Mouse (Mus musculus) common myeloid progenitor, adult 5-6 weeks (primary cell): ENCODE measurements at regions not wholly inside any gene's neighbourhood (a gene's known extent, or its start where the extent isn't known, plus 50 kb on each side); places are given as distances from the start of the nearest gene placed in this dataset.

Source experiments
- ATAC-seq: replicated peaks from 2 replicates; pipeline ENCODE4 v1.8.0; 2016; ENCODE audit warnings: low read depth, mild to moderate bottlenecking, moderate TSS enrichment, inconsistent platforms; ENCODE audit not compliant: poor library complexity, severe bottlenecking

DNA sequence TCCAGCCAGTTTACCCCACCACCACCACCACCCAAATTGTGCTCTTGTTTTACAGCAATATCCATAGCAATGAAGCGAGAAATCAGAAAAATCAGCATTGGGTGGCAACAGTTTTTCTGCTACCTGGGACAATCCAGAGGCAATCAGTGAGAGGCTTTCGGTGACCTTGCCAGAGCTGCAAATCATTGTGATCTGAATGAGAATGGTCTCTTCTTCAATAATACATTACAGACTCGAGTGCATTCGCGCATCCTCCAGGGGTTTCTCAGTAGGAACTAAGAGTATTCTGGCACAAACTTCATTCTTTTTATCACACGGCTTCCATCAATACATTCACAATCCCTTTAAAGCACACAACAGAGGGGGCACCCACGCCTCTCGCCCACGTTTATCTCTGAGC is 91.2 kb downstream of the Srek1 start:
- no peak for ATAC-seq

- ATAC-seq: no peak
These were observed 93.7 kb downstream of the Srek1 start for GRCm38 (mm10) chr13:103680740-103681139.

DNA sequence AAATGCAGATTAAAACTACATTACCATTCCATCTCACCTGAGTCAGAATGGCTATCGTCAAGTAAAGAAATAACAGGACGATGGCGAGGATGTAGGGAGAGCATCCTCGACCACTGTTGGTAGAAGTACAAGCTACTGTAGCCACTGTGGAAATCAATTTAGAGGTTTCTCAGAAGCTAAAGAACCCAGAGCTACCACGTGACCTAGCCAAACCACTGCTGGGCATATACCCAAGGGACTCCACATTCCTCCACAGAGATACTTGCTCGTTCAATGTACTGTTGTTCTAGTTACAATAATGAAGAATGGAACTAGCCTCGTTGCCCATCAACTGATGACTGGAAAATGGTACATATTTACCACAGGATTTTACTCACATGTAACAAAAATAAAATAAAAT is 94.4 kb downstream of the Srek1 start:
- ATAC-seq: no peak

DNA sequence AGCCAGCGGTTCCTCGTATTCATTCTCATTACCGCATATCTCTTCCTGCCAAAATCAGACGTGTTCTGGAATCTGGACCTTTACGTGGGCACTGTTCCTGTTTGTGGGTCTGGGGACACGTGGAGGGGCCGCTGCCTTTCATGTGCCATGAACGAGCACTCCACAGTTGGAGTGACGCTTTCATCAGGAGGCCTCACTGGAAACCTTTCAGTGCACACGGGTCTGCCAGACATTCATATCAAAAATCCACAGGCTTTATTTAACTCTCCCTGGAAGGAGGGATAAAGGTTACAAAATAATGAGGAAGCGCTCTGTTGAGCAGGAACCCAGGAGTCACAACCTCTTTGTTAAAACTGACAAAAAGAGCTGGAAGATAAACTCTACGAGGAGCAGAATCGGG is 97.6 kb downstream of the Srek1 start:
- no peak for ATAC-seq

GRCm38 (mm10) chr13:103676221-103676620 is 98.2 kb downstream of the Srek1 start:
- no peak for ATAC-seq

DNA sequence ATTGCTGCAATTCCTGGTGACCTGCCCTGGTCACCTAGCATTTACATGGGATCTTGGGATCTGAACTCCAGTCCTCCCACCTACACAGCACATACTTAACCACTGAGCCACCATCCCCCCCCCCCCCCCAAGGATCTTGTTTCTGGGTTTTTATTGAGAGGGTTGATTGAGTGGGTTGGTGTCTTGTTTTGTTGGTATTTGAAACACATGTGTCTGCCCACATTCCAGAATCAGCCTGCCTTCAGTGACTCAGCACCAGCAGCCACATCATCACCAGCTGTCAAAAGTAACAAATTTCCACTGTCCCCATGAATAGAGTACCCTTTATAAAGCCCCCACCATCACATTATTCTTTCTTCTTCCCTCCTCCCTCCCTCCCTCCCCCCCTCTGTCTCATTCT is 103.8 kb downstream of the Srek1 start:
- ATAC-seq: no peak

DNA sequence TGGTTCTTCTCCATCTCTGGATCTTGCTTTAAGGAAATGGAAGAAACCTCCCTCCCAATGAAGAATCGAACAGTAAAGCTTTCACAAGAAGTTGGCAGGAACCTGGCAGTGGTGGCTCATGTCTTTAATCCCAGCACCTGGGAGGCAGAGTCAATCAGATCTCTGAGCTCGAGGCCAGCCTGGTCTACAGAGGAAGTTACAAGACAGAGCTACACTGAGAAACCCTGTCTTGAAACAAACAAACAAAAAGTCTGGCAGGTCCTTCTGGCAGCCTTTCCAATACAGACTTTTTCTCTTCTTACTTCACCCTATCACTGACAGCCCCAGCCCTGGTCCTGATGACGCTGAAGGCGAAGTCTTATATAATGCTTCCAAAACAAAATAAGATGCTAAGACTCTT is 104.6 kb downstream of the Srek1 start:
- no peak for ATAC-seq

DNA sequence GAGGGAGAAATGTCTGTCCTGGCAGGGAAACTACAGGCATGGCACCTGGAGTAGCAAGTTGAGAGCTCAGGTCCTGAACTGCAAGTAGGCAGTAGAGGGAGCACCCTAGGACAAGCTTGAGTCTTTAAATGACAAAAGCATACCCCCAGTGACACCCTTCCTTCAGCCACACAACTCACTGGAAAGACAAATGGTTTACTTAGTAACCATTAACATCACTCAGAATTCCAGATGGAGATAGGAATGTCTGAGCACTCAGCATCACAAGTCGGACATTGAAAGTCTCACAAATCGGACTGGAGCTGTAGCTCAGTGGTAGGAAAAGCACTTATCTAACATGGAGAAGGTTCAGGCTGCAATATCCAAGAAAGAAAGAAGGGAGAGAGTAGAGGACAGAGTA is 106.7 kb downstream of the Srek1 start:
- ATAC-seq: no peak

GRCm38 (mm10) chr13:103660248-103660996 is 114.0 kb downstream of the Srek1 start:
- ATAC-seq: no peak

GRCm38 (mm10) chr13:103655966-103656365 is 118.4 kb downstream of the Srek1 start:
- no peak for ATAC-seq

GRCm38 (mm10) chr13:103653216-103653615 is 121.2 kb downstream of the Srek1 start:
- no peak for ATAC-seq

GRCm38 (mm10) chr13:103649383-103649782 is 125.0 kb downstream of the Srek1 start:
- ATAC-seq: no peak

DNA sequence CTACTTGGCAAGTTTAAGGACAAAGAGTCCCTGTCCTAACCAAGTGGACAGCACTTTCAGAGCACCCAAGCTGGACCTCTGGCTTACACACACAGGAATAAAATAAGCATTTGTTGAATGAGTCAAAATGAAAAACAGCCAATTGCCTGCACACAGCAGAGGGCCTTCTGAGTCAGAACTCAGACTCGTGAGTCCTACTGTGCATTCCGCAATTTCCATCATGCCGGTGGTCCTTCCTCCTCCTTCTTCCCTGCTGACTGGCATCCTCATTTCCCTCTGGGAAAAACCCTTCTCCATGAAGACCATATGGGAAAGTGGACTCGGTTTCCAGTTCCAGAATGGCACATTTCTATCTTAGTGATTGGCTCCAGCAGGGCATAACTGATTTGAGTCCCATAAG is 126.4 kb downstream of the Srek1 start:
- ATAC-seq: no peak

DNA sequence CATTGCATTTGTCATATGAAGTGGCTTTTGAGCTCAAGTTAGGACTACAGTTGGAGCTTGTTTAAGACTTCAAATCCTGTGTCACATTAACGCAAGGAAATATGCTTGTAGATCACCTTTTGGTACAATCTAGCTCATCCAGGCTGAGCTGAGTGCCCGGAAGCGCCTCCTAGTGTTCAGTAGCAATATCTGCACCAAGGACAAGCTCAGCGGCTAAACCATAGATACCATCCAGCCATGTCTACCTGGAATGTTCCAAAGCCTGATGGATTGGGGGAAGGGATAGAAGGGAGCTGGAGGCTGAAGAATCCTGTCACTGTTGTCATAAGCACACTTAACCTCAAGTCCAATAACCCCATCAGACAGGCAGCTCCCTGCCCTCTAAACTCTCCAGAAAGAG is 128.4 kb downstream of the Srek1 start:
- peak; percentile 67 for ATAC-seq

DNA sequence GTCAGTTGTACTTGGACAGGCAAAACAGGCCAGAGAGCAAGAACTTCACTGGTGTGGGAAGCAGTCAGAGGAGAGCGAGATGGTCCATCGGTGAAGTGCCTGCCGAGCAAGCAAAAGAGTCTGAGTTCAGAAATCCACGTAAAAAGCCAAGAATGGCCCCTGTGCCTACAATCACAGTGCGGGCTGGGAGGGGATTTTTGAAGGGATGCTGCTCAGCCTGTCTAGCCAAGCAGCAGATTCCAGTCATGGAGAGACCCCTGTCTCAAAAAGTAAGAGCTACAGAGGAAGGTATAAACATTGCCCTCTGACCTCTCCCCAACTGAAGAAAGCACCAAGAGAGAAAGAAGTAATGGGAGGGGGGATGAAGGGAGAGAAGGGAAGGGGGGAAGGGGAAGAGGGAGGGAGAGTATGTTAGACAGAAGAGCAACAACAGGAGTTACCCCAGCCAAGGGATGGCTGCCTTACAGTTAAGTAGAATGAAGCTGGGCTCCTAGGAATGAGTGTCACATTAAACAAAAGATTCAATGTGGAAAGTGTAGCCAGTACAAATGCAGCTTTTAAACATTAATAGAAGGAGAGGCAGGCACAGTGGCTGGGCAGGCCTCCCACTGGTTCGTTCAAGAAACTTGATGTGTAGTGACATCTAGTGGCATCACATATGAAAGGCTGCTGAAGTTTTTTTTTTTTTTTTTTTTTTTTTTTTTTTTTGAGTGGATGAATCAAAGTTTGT is 130.2 kb downstream of the Srek1 start:
- peak; percentile 86 for ATAC-seq

- no peak for ATAC-seq
These were observed 130.9 kb downstream of the Srek1 start for GRCm38 (mm10) chr13:103643486-103643885.

DNA sequence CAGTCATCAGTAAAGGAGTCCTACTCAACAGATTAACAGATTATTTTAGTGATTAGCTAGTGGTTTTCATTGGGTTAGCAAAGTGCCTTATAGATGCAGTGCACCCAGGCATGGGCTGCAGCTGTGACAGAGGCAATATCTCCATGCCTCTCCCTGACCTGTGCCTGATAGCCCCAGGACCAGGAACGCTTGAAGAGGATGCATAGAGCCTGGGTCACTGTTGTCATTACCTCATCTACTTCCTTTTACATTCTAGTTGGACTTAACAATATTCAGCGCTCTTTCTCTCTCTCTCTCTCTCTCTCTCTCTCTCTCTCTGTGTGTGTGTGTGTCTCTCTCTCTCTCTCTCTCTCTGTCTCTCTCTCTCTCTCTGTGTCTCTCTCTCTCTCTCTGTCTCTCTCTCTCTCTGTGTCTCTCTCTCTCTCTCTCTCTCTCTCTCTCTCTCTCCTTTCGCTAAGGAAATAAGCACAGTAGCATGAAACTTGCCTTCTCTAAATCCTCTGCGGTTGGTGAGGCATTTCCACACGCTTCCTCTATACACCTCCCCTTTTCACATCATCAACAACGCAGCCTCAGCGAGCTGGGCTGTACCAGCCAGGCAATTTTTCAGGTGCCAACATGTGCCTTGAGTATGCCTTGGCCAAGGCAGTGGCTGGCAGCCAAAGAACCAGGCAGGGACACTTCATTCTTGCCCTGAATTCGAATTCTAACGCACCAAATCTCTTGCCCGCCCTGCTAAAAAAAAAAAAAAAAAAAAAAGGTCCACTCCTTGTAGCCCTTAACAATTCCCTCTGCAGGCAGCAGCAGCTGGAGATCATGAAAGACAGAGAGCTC is 131.6 kb downstream of the Srek1 start:
- peak; percentile 47; the same call in 1 of the 2 replicates for ATAC-seq

GRCm38 (mm10) chr13:103638038-103638437 is 136.4 kb downstream of the Srek1 start:
- no peak for ATAC-seq

- ATAC-seq: no peak
These were observed 137.0 kb downstream of the Srek1 start for GRCm38 (mm10) chr13:103637414-103637813.

DNA sequence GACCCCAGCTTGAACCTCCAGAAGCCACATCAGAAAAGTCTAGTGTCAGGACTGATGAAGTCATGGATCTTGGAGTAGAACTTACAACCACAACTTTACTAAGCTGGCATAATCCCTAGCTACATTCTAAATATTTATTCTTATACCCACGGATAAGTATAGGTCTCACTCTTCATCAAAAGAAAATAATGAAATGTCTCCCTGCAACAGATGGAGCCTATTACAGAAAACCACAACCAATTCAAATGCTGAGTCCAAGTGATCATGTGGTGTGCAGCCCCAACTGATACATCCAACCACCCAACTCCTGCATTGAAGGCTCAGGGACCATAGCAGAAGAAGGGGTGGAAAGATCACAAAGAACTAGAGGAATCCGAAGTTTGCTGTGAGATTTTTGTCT is 137.8 kb downstream of the Srek1 start:
- ATAC-seq: no peak

DNA sequence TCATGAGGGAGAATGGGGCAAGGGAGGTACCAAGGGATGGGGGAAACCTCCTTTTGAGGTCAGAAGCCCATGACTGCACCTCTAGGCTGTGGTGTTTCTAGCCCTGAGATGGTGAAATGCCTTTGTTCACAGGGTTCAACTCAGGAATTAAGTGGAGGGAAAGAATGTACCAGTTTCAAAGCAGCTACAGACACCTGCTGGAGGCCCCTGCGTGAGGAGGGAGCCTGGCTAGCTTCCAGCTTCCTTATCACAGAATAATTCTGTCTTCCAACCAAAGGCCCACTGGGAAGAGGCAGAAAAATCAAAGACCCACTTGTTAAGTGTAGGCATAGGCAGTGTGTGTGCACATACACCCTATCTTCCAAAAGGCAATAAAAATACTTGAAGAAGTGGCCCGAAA is 150.6 kb downstream of the Srek1 start:
- no peak for ATAC-seq
